Mouse (Mus musculus) 3134 (cell line): ENCODE measurements at regions not wholly inside any gene's neighbourhood (a gene's known extent, or its start where the extent isn't known, plus 50 kb on each side); places are given as distances from the start of the nearest gene placed in this dataset.

Experiments used
- DNase-seq: peaks from one replicate; pipeline ENCODE4 v3.0.0-alpha.2; 2011; ENCODE audit warnings: low spot score; ENCODE audit not compliant: insufficient read length; ENCODE audit errors: extremely low read depth

GRCm38 (mm10) chr12:99039497-99040322, 119.3 kb downstream of the Ttc8 start:
- DNase-seq: no peak

GRCm38 (mm10) chr12:99041606-99042005, 121.2 kb downstream of the Ttc8 start:
- DNase-seq: no peak

DNA sequence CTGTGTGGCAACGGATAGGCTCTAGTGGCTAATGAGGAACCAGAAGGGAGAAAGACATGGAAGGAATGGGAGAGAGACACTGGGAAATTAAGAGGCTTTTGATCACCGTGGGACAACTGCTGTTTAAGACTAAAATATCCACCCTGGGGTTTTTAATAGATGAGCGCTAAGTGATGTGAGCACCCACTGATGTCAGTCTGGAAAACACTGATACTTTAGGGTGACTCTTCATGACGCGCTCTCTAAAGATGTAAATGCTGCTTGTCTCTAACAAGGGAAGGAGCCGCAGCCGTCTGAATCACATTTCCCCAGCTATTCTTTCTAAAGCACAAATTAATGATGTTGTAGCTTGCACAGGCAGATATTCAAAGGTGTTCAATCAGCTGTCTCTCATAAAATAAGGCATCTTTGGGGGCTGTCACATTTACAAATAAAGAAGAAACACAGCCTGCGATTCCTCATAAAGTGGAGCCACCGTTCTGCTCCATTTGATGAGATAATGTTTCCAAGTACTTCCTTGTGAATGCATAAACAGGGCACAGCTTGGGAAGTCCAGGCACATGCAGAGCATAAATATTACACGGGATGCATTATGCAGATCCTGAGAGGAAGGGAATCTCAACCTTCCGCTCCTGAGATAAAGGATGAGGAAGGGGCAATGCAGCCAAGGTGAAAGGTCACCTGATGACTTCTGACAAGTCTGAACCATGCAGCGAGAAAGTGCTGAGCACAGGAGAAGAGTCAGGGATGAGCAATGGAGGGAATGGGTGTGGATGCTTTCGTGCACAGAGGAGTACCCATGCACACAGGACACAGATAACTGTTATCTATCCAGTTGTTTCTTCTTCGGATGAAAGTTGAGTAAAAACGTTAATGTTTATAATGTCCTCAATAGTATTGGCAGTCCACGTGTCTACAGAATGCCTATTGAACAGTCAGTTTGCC, 122.8 kb downstream of the Ttc8 start:
- DNase-seq: no peak

GRCm38 (mm10) chr12:99044477-99044876, 124.1 kb downstream of the Ttc8 start:
- DNase-seq: no peak

- no peak for DNase-seq
Measured at GRCm38 (mm10) chr12:99050426-99050825, 130.1 kb downstream of the Ttc8 start.

DNA sequence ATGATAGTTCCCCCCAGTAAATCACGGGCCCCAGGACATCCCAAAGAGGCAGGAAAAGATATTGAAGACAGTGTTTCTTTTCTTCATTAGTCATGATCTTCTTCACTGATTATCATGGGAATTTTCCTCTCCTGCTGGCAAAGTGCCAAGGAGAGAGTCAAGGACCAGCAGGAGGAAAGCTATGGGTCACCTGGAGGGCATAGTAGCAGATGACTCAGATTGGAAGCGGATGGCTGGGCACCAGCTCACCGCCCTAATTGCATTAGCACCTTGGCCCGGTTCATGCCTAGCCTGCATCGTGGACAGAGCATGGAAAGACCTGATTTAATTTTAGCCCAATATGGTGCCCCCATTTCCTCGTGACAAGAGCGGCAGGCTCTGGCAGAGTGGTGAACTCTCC, 132.2 kb downstream of the Ttc8 start:
- no peak for DNase-seq

- no peak for DNase-seq
Measured at GRCm38 (mm10) chr12:99057521-99057920, 137.1 kb downstream of the Ttc8 start.

GRCm38 (mm10) chr12:99058916-99059315, 138.5 kb downstream of the Ttc8 start:
- no peak for DNase-seq

DNA sequence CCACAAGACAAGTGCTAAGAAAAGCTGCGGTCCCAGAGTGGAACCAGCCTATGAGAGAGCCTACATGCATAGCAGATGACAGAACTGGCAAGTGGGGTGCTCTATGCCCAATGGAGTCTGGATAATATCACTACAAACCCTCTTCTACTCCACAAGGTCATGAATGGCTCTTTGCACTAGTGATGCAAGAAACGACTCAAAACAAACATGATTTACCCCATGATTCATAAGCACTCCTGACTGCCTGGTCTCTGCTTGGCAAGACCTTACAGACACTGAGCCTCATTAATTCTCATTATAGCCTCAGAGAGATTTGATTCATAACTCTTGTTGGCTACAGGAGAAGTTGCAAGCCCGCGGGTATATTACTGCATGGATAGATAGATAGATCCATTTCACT, 139.1 kb downstream of the Ttc8 start:
- no peak for DNase-seq

- DNase-seq: no peak
Measured at GRCm38 (mm10) chr12:99060702-99061101, 140.3 kb downstream of the Ttc8 start.

- DNase-seq: no peak
Measured at GRCm38 (mm10) chr12:99063441-99063840, 143.1 kb downstream of the Ttc8 start.

DNA sequence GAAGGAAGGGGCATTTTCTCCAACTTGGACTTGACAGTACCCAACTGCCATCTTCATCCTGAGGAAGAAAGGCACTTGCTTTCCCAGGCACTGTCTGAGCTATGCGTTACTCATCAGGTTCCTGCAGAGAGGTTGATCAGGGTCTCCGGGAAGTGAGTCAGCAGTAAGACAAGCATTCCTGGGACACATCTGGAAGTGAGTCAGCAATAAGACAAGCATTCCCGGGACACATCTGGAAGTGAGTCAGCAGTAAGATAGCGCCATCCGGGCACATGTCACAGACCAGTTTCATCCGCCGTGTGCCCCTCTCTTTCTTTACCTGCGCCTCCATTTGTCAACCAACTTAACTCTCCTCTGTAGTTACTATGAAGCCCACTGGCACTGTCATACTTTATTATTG, 143.5 kb downstream of the Ttc8 start:
- peak; percentile 42 for DNase-seq

DNA sequence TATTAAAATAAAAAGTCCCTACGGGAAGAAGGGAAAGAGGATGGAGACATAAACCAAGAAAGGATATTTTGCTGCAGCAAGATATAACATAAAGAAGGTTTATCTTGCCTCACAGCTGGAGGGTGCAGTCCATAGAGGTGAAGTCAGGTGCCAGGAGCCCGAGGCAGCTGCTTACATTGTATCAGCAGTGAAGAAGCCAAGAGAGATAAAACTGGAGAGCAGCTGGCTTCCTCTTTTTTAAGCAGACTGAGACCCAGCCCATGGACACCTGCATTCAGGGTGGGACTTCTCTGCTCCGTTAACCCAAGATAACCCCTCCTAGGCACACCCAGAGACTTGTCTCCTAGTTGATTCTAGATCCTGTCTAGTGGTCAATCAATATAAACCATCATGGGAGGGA, 147.6 kb downstream of the Ttc8 start:
- DNase-seq: no peak

DNA sequence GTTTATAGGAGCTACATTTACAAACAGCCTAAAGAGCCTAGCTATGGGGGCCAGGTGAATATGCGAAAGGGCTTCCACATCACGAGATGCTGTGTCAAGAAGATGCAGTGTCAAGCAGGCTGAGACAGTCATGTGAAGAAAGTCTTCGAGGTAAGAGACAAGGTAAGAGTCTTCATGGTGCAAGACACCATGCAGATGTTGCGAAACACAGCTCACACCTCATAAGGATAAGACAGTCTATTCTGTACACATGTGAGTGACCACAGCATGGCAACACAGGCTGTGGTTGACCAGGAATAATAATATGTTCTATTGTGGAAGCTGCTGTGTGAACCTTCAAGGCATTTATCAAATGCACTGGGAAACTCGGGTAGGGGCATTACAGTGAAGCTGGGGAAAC, 153.4 kb downstream of the Ttc8 start:
- DNase-seq: no peak

- DNase-seq: no peak
Measured at GRCm38 (mm10) chr12:99077366-99077765, 157.0 kb downstream of the Ttc8 start.

GRCm38 (mm10) chr12:99079873-99080272, 159.5 kb downstream of the Ttc8 start:
- no peak for DNase-seq

DNA sequence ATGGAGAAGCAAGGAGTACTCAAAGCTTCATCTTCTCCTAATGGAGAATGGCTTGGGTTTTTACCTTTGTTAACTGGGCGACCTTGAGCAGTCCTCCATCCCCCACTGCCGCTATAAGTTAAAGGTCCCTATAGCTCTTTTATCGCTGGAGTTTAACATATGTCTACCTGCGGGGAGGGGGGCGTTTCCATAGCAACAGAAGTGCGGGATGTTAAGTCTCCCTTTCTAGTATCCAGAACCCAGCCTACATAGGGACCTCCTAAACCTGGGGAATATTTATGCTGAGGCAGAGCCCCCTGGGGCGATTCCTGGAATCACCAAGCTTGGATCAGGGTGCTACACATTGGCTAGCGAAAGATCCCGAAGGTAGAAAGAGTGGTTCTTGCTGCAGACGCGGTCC, 163.2 kb downstream of the Ttc8 start:
- no peak for DNase-seq

- peak; percentile 57 for DNase-seq
Measured at GRCm38 (mm10) chr12:99084144-99084543, 163.8 kb downstream of the Ttc8 start.

DNA sequence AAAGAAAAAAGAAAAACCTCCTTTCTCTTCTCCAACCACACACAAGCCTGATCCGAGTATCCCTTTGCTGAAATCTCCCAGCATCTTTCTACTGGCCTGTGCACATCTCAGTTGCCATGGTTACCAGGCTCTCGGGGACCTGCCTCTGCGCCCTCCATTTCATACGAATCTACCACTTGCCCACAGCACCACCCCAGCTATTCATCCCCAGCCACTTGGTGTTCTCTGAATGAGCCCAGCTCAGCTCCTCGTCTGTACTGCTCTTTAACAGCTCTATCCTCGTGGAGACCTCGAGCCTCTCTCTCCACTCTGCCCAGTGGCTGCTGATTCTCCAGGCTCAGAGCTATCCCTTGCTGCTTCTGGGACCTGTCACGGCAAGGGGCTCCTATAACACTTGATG, 166.9 kb downstream of the Ttc8 start:
- no peak for DNase-seq

DNA sequence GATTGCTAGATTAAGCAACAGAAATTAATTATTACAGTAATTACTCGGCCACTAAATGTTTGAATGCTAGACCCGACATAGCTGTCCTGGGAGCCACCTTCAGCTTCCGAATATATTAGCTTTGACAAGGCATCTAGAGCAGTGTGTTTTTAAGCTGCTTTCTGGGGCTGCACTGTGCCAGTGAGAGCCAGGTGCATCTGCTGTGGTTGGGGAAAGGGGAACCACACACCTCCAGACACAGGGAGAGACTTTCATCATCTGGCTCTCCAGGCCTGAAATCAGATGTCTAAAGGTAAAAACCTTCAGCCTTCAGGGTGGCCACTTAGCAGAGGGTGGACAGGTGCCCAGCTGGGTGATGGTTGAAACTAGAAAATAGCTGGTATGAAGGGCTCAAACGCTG, 171.4 kb downstream of the Ttc8 start:
- DNase-seq: no peak

DNA sequence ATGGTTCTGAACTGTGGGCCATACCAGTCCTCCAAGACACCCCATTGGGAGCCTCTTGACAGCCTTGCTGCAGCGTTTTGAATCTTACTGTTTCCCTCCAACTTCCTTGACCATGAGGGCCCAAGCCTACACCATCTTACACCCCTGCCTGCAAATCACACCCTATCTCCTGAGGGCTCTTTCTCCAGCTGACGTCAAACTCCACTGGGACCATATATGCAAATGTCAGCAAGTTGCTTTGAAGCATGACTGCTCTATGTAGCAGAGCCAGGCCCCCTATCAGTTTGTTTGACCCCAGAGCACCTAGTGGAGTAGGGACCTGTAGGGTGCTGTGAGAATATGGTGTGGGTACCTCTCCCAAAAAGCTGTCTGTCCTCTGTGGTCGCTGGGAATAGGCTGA, 172.8 kb downstream of the Ttc8 start:
- DNase-seq: no peak

DNA sequence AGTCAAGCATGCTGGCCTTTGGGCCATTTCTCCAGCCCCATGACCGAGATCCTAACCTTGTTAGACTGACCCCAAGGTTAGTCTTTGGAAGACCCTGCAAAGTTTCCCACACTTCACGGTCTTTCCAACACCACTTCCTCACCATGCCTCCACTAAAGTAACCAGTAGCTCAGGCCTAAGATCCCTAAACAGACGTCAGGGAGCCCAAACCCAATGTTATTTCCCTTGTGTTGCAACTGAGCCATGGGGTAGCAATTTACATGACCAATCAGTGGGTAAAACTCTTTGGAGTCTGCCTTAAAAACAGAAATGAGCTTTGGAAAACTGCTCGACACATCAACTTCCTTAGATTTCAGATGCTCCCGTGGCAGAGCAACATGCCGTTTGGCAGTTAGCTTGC, 173.6 kb downstream of the Ttc8 start:
- DNase-seq: no peak
